Mouse (Mus musculus): ENCODE measurements around the gene Phtf1. TPM values are rescaled to one million over a fixed set of nuclear protein-coding genes. Genes with fewer than 3 reads are reported as not detected.

The Phtf1 gene
- 10 to 100 TPM; 12.7 to 16.6 TPM for total RNA-seq (2021)

GRCm38 (mm10) chr3:103967861-103968691 is at the start of gene Phtf1:
Gene Phtf1 (plus strand): TSS chr3:103968110.
- peak; percentile 87 for DNase-seq

- DNase-seq, result no peak
These were observed 47.8 kb upstream of the Phtf1 start for GRCm38 (mm10) chr3:103920094-103920493.

GRCm38 (mm10) chr3:103925302-103925701 is 42.6 kb upstream of the Phtf1 start:
- no peak for DNase-seq

- peak; percentile 11 for DNase-seq
These were observed 40.4 kb upstream of the Phtf1 start for GRCm38 (mm10) chr3:103927511-103927910.

- DNase-seq, result no peak
These were observed 22.9 kb upstream of the Phtf1 start for GRCm38 (mm10) chr3:103944794-103945562.

- no peak for DNase-seq
These were observed 19.2 kb upstream of the Phtf1 start for GRCm38 (mm10) chr3:103948666-103949065.

GRCm38 (mm10) chr3:103960622-103961021 is 7.3 kb upstream of the Phtf1 start:
- DNase-seq, result no peak

GRCm38 (mm10) chr3:103967231-103967630 is 679 bp upstream of the Phtf1 start:
- DNase-seq, result no peak

- DNase-seq, result no peak
These were observed 791 bp downstream of the Phtf1 start for GRCm38 (mm10) chr3:103968701-103969100.

- no peak for DNase-seq
These were observed 3.2 kb downstream of the Phtf1 start for GRCm38 (mm10) chr3:103971157-103971556.

- no peak for DNase-seq
These were observed 16.6 kb downstream of the Phtf1 start for GRCm38 (mm10) chr3:103984556-103984955.

- DNase-seq, result no peak
These were observed 17.3 kb downstream of the Phtf1 start for GRCm38 (mm10) chr3:103985194-103985593.

- no peak for DNase-seq
These were observed 20.0 kb downstream of the Phtf1 start for GRCm38 (mm10) chr3:103987831-103988432.

- DNase-seq, result no peak
These were observed 21.4 kb downstream of the Phtf1 start for GRCm38 (mm10) chr3:103989352-103989751.

- no peak for DNase-seq
These were observed 23.4 kb downstream of the Phtf1 start for GRCm38 (mm10) chr3:103991271-103991670.

GRCm38 (mm10) chr3:103998724-103999123 is 30.8 kb downstream of the Phtf1 start:
- DNase-seq, result no peak

GRCm38 (mm10) chr3:104006896-104007466 is 39.1 kb downstream of the Phtf1 start:
- DNase-seq, result no peak

GRCm38 (mm10) chr3:104007479-104007878 is 39.6 kb downstream of the Phtf1 start:
- DNase-seq, result peak; percentile 75

- no peak for DNase-seq
These were observed 42.2 kb downstream of the Phtf1 start for GRCm38 (mm10) chr3:104009924-104010662.

- no peak for DNase-seq
These were observed 44.1 kb downstream of the Phtf1 start for GRCm38 (mm10) chr3:104011972-104012371.

- no peak for DNase-seq
These were observed 50.0 kb downstream of the Phtf1 start for GRCm38 (mm10) chr3:104017931-104018330.

GRCm38 (mm10) chr3:104019453-104019852 is 51.5 kb downstream of the Phtf1 start:
- no peak for DNase-seq
